Mouse (Mus musculus): ENCODE results near the gene Gm648. TPM values are rescaled to one million over a fixed set of nuclear protein-coding genes. Genes with fewer than 3 reads are reported as not detected.
"Not testable (repeated sequence)": the region's sequence is repeated elsewhere in the genome, so short reads cannot be mapped to it uniquely, and the experiment has no call there.

The Gm648 gene
- polyA plus RNA-seq, 1 experiment, result not detected

DNA sequence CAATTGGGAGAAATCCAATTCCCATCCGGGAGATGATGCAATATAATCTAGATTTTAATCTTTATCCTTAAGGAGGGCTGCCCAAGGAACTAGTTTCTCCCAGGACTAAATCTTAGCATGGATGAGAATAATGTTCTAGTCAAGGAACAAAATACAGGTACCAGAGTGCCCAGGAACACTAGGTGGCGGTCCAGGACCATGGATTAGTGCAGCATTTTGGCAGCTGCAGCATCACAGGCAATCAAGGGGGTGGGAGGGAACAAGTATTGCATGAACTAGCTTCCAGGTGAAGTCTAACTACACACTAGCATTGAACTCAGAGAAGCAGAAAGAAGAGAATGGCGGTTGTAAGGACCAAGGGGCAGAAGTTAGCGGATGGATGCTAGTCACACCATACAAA, 12.2 kb downstream of the Gm648 start:
- Histone ChIP-seq H3K27me3 (ENCODE audit: control insufficient read depth, insufficient read depth, low read length) (no peaks in the 10 kb centered on the region), H3K4me1 (ENCODE audit: control insufficient read depth, insufficient read depth, insufficient read length) (no peaks in the 10 kb centered on the region), H3K4me3 (ENCODE audit: extremely low read depth, insufficient read depth, insufficient read length) (no peak overlapping the region), H3K27ac (ENCODE audit: insufficient read depth, low read length) (no peak overlapping the region), H3K36me3 (ENCODE audit: control insufficient read depth, insufficient read depth, low read length) (no peaks in the 10 kb centered on the region)
- no peak for DNase-seq (ENCODE audit: low read depth in 1 of 2, low spot score in 2 of 2)
- no peak for TF ChIP-seq CTCF (IDR thresholded peaks at IDR 0.05; ENCODE audit: extremely low read depth, insufficient read depth, insufficient read length, insufficient replicate concordance)
- no peak for TF ChIP-seq POLR2A (IDR thresholded peaks at IDR 0.05; ENCODE audit: low read depth, low read length)
- WGBS, result 62% methylated on average over 4 of the region's 4 CpGs

DNA sequence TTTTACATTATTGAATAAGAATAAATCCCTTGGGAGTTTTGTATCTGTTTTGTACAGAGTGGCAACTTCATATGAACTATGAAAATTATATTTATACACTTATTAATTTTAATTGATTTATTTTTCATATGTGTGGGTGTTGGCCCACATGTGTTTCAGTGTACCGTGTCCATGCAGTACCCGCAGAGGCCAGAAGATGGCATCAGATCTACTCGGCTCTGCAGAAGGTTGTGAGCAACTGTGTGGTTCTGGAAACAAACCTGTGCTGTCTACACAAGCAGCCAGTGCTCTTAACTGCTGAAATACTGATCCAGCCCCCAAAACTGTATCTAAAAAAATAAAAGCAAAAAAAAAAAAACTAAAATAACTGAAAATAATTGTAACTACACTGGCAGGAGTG, 18.1 kb downstream of the Gm648 start:
- TF ChIP-seq CTCF (IDR thresholded peaks at IDR 0.05; ENCODE audit: extremely low read depth, insufficient read depth, insufficient read length, insufficient replicate concordance), result peak; percentile 18; the same call in 1 of the 2 replicates
- TF ChIP-seq POLR2A (IDR thresholded peaks at IDR 0.05; ENCODE audit: low read depth, low read length), result no peak
- DNase-seq (ENCODE audit: low read depth in 1 of 2, low spot score in 2 of 2), result peak; percentile 12 to 46
- no peaks in the 10 kb centered on the region for H3K4me1 ChIP-seq (ENCODE audit: control insufficient read depth, insufficient read depth, insufficient read length)
- no peak overlapping the region for H3K4me3 ChIP-seq (ENCODE audit: extremely low read depth, insufficient read depth, insufficient read length)
- no peaks in the 10 kb centered on the region for H3K36me3 ChIP-seq (ENCODE audit: control insufficient read depth, insufficient read depth, low read length)
- no peaks in the 10 kb centered on the region for H3K27me3 ChIP-seq (ENCODE audit: control insufficient read depth, insufficient read depth, low read length)
- 8% methylated on average over 3 of the region's 3 CpGs for WGBS
- no peak overlapping the region for H3K27ac ChIP-seq (ENCODE audit: insufficient read depth, low read length)

DNA sequence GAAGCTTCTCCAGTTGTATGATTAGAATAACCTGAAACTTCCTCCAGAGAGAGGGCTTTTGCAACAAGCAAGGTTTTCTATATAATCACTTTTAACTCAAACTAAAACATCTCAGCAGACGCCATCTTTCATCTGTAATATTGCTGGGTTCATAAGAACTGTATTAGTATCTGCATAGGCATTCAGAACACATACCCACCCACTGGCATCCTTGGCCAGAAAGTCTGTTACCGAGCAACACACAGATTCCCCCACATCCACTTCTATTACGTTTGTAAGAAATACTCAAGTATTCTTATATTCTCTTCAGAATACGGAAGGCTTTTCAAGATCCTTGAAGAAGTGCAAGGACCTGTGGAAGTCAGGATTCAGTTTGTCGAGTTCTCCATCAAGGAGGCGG, 25.0 kb downstream of the Gm648 start, which contains the start of gene Gm10477:
TSS of gene Gm10477 (plus strand) at position 301 of the 400 bp plus-strand sequence.
- H3K4me3 ChIP-seq (ENCODE audit: extremely low read depth, insufficient read depth, insufficient read length); H3K27ac ChIP-seq (ENCODE audit: insufficient read depth, low read length); H3K4me1 ChIP-seq (ENCODE audit: control insufficient read depth, insufficient read depth, insufficient read length); DNase-seq (ENCODE audit: low read depth in 1 of 2, low spot score in 2 of 2); H3K27me3 ChIP-seq (ENCODE audit: control insufficient read depth, insufficient read depth, low read length); H3K36me3 ChIP-seq (ENCODE audit: control insufficient read depth, insufficient read depth, low read length): not testable (repeated sequence)
- WGBS, result 90% methylated on average over 6 of the region's 6 CpGs

DNA sequence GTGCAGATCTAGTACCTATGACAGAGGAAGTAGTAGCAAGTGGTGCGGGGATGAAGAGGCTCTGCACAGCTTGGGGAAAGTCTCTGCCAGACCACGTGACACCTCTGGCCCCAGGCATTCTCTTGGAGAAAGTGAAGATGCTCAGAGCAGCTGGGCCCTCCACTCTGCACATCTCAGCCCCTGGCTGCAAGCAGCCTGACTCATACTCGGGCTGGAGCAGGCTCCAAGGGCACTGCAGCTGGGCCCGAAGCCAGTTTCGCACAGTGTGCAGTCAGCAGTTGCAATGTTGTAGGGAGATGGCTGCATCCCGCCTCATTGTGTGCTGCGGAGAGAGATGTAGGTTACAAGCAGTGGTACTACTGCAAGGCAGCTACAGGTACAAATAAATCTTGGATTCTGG, 52.2 kb downstream of the Gm648 start:
- TF ChIP-seq POLR2A (IDR thresholded peaks at IDR 0.05; ENCODE audit: low read depth, low read length) (no peak), CTCF (IDR thresholded peaks at IDR 0.05; ENCODE audit: extremely low read depth, insufficient read depth, insufficient read length, insufficient replicate concordance) (no peak)
- Histone ChIP-seq H3K36me3 (ENCODE audit: control insufficient read depth, insufficient read depth, low read length) (peaks cover 4% of the 10 kb centered on the region), H3K27ac (ENCODE audit: insufficient read depth, low read length) (no peak overlapping the region), H3K27me3 (ENCODE audit: control insufficient read depth, insufficient read depth, low read length) (no peaks in the 10 kb centered on the region), H3K4me1 (ENCODE audit: control insufficient read depth, insufficient read depth, insufficient read length) (no peaks in the 10 kb centered on the region), H3K4me3 (ENCODE audit: extremely low read depth, insufficient read depth, insufficient read length) (no peak overlapping the region)
- DNase-seq (ENCODE audit: low read depth in 1 of 2, low spot score in 2 of 2), result no peak
- 82% methylated on average over 7 of the region's 7 CpGs for WGBS

Other genes with a start within 250 kb of the Gm648 start
- gene Zfp449, start 203.2 kb downstream of the Gm648 start, polyA plus RNA-seq (2012; rRNA removed), result 0.11 and 0.12 TPM in 2 replicates
- 0.43 and 0.62 TPM in 2 replicates for gene Smim10l2a, start 175.0 kb downstream of the Gm648 start, polyA plus RNA-seq (2012; rRNA removed)
- gene Gm2174, start 101.6 kb downstream of the Gm648 start, polyA plus RNA-seq (2012; rRNA removed), result not detected in 2 replicates
- gene Ints6l, start 94.7 kb downstream of the Gm648 start, polyA plus RNA-seq (2012; rRNA removed), result 6.6 and 7.2 TPM in 2 replicates
- gene Gm10477, start 24.9 kb downstream of the Gm648 start, polyA plus RNA-seq (2012; rRNA removed), result not detected in 2 replicates
- 1.9 and 2.0 TPM in 2 replicates for gene Mmgt1, start 48.5 kb upstream of the Gm648 start, polyA plus RNA-seq (2012; rRNA removed)
- 8.5 and 9.4 TPM in 2 replicates for gene Slc9a6, start 60.2 kb upstream of the Gm648 start, polyA plus RNA-seq (2012; rRNA removed)
- 23.4 and 26.1 TPM in 2 replicates for gene Fhl1, start 182.2 kb upstream of the Gm648 start, polyA plus RNA-seq (2012; rRNA removed)